Mouse (Mus musculus): ENCODE results near the gene Ddx43. TPM values are rescaled to one million over a fixed set of nuclear protein-coding genes. Genes with fewer than 3 reads are reported as not detected.
"Not testable (repeated sequence)": the region's sequence is repeated elsewhere in the genome, so short reads cannot be mapped to it uniquely, and the experiment has no call there.

Ddx43 gene
- polyA plus RNA-seq, 1 experiment from 2014 or later = 0.36 TPM

- Histone ChIP-seq H3K36me3 (no peaks in the 10 kb centered on the region), H3K9ac (no peak overlapping the region), H3K27me3 (replicated peaks) (no peaks in the 10 kb centered on the region), H3K27ac (no peak overlapping the region), H3K9me3 (no peaks in the 10 kb centered on the region), H3K4me3 (replicated peaks) (no peak overlapping the region), H3K4me1 (replicated peaks) (no peaks in the 10 kb centered on the region), H3K4me2 (replicated peaks) (no peak overlapping the region)
- 59% methylated on average over 6 of the region's 6 CpGs for WGBS
- no peak for ATAC-seq
Observed at GRCm38 (mm10) chr9:78363374-78363773, 32.2 kb upstream of the Ddx43 start.

DNA sequence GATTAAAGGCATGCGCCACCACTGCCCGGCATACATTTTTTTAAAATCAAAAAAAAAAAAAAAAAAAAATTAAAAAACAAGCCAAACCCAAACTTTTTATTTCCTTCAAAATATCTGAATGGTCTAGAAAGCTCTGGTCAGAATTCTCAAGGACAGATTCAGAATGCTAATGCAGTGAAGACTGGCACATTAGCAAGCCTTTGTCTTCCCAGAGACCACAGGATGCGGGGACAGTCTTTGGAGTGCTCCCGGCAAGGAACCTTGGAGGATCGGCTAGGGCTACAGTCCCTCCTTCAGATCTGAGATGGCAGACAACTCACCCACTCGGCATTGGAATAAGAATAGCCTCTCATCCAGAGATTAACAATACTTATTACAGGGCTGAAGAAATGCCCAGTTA is 30.9 kb upstream of the Ddx43 start:
- Histone ChIP-seq H3K36me3 (no peaks in the 10 kb centered on the region), H3K27me3 (replicated peaks) (no peaks in the 10 kb centered on the region), H3K4me2 (replicated peaks) (no peak overlapping the region), H3K9me3 (no peaks in the 10 kb centered on the region), H3K4me3 (replicated peaks) (no peak overlapping the region), H3K27ac (no peak overlapping the region), H3K9ac (no peak overlapping the region), H3K4me1 (replicated peaks) (no peaks in the 10 kb centered on the region)
- WGBS = 93% methylated on average over 6 of the region's 6 CpGs
- ATAC-seq = no peak

DNA sequence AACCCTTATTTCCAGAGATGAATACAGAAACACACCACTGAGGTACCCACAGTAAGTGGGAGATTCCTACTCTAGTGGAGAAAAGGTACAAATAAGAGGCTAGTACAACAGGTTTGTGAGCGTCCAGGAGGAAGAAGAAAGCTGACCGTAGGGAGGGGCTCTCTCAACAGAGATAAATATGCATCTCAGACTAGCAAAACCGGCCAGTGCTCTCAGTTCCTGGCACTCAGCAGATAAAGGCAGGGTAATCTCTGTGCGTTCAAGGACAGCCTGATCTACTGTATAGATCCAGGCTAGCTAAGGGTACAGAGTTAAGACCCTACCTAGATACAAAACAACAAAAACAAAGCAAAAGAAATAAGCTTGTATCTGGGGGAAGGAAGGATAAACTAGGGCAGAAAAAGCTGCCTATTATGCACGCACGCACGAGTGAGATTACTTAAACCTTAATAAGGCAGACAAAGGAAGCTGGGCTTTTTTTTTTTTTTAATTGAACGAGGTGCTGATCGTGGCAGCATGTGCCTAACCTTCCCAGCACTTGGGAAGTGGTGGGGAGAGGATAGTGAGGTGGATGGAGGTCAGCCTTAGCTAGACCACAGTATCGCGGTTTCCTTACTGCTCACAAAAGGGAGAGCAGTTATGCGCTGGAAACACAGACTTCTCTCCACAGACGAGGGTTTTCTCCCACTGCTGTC is 29.6 kb upstream of the Ddx43 start:
- 66% methylated on average over 13 of the region's 13 CpGs for WGBS
- H3K4me1 ChIP-seq (replicated peaks) = no peaks in the 10 kb centered on the region
- no peaks in the 10 kb centered on the region for H3K9me3 ChIP-seq
- no peak overlapping the region for H3K4me3 ChIP-seq (replicated peaks)
- no peak overlapping the region for H3K27ac ChIP-seq
- no peak overlapping the region for H3K4me2 ChIP-seq (replicated peaks)
- 0 out of 2 replicates have a peak, but pooled peaks have one; percentile 47 for ATAC-seq
- H3K27me3 ChIP-seq (replicated peaks) = no peaks in the 10 kb centered on the region
- no peak overlapping the region for H3K9ac ChIP-seq
- no peaks in the 10 kb centered on the region for H3K36me3 ChIP-seq

- not testable (repeated sequence) for H3K4me2 ChIP-seq (replicated peaks); H3K9ac ChIP-seq; H3K4me1 ChIP-seq (replicated peaks); H3K4me3 ChIP-seq (replicated peaks); H3K9me3 ChIP-seq; ATAC-seq; H3K27ac ChIP-seq; H3K36me3 ChIP-seq; H3K27me3 ChIP-seq (replicated peaks)
- 89% methylated on average over 16 of the region's 16 CpGs for WGBS
Observed at GRCm38 (mm10) chr9:78367959-78368358, 27.6 kb upstream of the Ddx43 start, which contains the start of gene Dppa5a. TSS of gene Dppa5a (minus strand) at chr9:78368177.

DNA sequence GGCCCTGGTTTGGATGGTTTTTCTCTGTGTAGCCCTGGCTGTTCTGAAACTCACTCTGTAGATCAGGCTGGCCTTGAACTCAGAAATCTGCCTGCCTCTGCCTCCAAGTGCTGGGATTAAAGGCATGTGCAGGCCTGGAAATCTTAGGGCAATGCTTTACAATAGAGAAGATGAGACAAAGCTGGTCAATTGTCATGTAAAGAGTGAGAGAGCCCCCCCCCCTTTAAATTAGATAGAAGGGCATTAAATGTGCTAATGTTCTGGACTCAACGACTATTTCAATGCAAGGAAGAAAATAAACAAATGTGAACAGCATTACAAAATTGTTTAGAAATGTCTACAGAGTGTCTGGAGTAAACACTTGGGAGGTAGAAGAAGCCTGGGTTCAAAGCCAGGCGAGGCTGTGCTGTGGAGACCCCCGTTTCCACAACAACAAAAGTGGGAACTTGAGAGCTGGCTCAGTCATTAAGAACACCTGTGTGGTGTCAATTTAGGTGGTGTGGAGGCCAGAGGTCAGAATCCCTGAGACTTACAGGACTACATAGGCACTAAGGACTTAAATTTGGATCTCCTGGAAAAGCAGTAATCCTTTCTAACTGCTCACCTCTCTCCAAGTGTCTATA is 26.8 kb upstream of the Ddx43 start:
- Histone ChIP-seq H3K27me3 (replicated peaks) (no peaks in the 10 kb centered on the region), H3K4me3 (replicated peaks) (no peak overlapping the region), H3K4me1 (replicated peaks) (no peaks in the 10 kb centered on the region), H3K36me3 (no peaks in the 10 kb centered on the region), H3K9ac (no peak overlapping the region), H3K27ac (no peak overlapping the region), H3K9me3 (no peaks in the 10 kb centered on the region), H3K4me2 (replicated peaks) (no peak overlapping the region)
- no peak for ATAC-seq
- WGBS = 69% methylated on average over 3 of the region's 3 CpGs

DNA sequence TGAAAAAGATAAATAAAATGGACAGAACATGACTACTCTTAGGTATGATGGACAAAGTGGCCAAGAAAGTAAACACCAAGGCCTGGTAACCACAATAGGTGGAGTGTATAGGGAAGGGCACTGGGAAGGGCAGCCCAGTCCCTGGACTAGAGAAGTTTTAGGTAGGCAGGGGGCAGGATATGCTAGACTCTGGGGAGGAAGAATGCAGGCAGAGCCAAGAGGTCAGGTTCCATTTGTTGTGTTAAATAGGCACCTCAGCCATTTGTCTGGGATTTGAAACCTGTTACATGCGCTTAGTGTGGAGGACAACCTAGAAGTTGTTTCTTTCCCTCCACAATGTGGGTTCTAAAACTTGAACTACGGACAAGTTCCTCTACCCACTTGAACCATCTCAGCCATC is 26.2 kb upstream of the Ddx43 start:
- 81% methylated on average over 2 of the region's 2 CpGs for WGBS
- ATAC-seq = no peak
- H3K4me2 ChIP-seq (replicated peaks) = no peak overlapping the region
- no peaks in the 10 kb centered on the region for H3K36me3 ChIP-seq
- H3K9me3 ChIP-seq = no peaks in the 10 kb centered on the region
- H3K9ac ChIP-seq = no peak overlapping the region
- H3K4me3 ChIP-seq (replicated peaks) = no peak overlapping the region
- H3K27me3 ChIP-seq (replicated peaks) = no peaks in the 10 kb centered on the region
- H3K27ac ChIP-seq = no peak overlapping the region
- H3K4me1 ChIP-seq (replicated peaks) = no peaks in the 10 kb centered on the region

- Histone ChIP-seq H3K27ac (no peak overlapping the region), H3K27me3 (replicated peaks) (no peaks in the 10 kb centered on the region), H3K4me2 (replicated peaks) (no peak overlapping the region), H3K9ac (no peak overlapping the region), H3K4me3 (replicated peaks) (no peak overlapping the region), H3K9me3 (no peaks in the 10 kb centered on the region), H3K36me3 (no peaks in the 10 kb centered on the region), H3K4me1 (replicated peaks) (no peaks in the 10 kb centered on the region)
- 92% methylated on average over 7 of the region's 7 CpGs for WGBS
- ATAC-seq = no peak
Observed at GRCm38 (mm10) chr9:78369786-78370185, 25.8 kb upstream of the Ddx43 start.

DNA sequence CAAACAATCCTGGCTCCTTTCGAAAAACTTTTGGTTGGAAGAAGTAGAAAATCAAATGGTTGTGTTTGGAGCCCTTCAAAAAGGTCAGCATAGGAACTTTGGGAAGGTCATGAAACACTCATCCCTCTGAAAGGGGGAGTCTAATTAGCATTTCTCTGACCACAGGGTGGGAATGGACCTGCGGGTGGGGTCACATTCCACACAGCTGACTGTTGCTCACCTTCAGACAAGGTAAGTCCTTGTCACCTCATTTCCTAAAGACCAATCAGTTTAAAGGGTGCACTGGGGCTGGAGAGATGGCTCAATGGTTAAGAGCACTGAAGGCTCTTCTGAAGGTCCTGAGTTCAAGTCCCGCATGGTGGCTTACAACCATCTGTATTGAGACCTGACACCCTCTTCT is 24.1 kb upstream of the Ddx43 start:
- Histone ChIP-seq H3K4me2 (replicated peaks) (no peak overlapping the region), H3K9ac (no peak overlapping the region), H3K9me3 (no peaks in the 10 kb centered on the region), H3K27ac (no peak overlapping the region), H3K36me3 (no peaks in the 10 kb centered on the region), H3K27me3 (replicated peaks) (no peaks in the 10 kb centered on the region), H3K4me3 (replicated peaks) (no peak overlapping the region), H3K4me1 (replicated peaks) (no peaks in the 10 kb centered on the region)
- no peak for ATAC-seq
- WGBS = 94% methylated on average over 3 of the region's 3 CpGs

- H3K36me3 ChIP-seq = no peaks in the 10 kb centered on the region
- no peak overlapping the region for H3K9ac ChIP-seq
- no peak overlapping the region for H3K27ac ChIP-seq
- 80% methylated on average over 10 of the region's 10 CpGs for WGBS
- 0 out of 2 replicates have a peak, but pooled peaks cover 2% of the 10 kb centered on the region for H3K4me1 ChIP-seq (replicated peaks)
- no peaks in the 10 kb centered on the region for H3K9me3 ChIP-seq
- H3K27me3 ChIP-seq (replicated peaks) = no peaks in the 10 kb centered on the region
- no peak overlapping the region for H3K4me3 ChIP-seq (replicated peaks)
- no peak overlapping the region for H3K4me2 ChIP-seq (replicated peaks)
- ATAC-seq = no peak
Observed at GRCm38 (mm10) chr9:78372827-78373504, 22.6 kb upstream of the Ddx43 start.

DNA sequence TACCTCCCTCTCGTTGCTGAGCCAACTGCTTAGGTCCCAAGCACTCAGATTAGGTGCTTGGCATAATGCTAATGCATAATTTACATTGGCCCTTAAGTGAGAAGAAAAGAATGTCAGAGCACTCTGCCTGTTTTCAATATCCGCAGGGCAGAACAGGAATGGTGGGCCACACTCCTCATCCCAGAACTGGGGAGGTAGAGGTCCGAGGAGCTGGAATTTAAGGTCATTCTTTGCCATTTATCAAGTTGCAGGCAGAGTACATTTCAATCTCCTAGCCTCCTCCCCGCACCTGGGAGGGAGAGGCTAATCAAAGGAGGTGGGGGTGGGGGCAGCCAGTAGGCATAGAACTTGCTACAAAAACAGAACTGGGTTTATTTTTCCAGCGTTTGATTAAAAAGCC is 21.2 kb upstream of the Ddx43 start:
- H3K27ac ChIP-seq = no peak overlapping the region
- no peaks in the 10 kb centered on the region for H3K27me3 ChIP-seq (replicated peaks)
- no peak overlapping the region for H3K9ac ChIP-seq
- no peak for ATAC-seq
- no peak overlapping the region for H3K4me2 ChIP-seq (replicated peaks)
- 0 out of 2 replicates have a peak, but pooled peaks cover 7% of the 10 kb centered on the region for H3K4me1 ChIP-seq (replicated peaks)
- no peak overlapping the region for H3K4me3 ChIP-seq (replicated peaks)
- H3K36me3 ChIP-seq = no peaks in the 10 kb centered on the region
- WGBS = 45% methylated on average over 5 of the region's 5 CpGs
- no peaks in the 10 kb centered on the region for H3K9me3 ChIP-seq

- no peak overlapping the region for H3K4me2 ChIP-seq (replicated peaks)
- H3K9me3 ChIP-seq = no peaks in the 10 kb centered on the region
- no peak overlapping the region for H3K4me3 ChIP-seq (replicated peaks)
- peak; percentile 41; the same call in 1 of the 2 replicates for ATAC-seq
- 0 out of 2 replicates have a peak, but pooled peaks cover 7% of the 10 kb centered on the region for H3K4me1 ChIP-seq (replicated peaks)
- H3K27me3 ChIP-seq (replicated peaks) = no peaks in the 10 kb centered on the region
- WGBS = 79% methylated on average over 1 of the region's 1 CpGs
- no peak overlapping the region for H3K27ac ChIP-seq
- H3K36me3 ChIP-seq = no peaks in the 10 kb centered on the region
- no peak overlapping the region for H3K9ac ChIP-seq
Observed at GRCm38 (mm10) chr9:78374885-78375389, 20.6 kb upstream of the Ddx43 start.

GRCm38 (mm10) chr9:78375486-78375885 is 20.1 kb upstream of the Ddx43 start:
- 0 out of 2 replicates have a peak, but pooled peaks cover 7% of the 10 kb centered on the region for H3K4me1 ChIP-seq (replicated peaks)
- H3K9me3 ChIP-seq = no peaks in the 10 kb centered on the region
- peak; percentile 23; the same call in 1 of the 2 replicates for ATAC-seq
- H3K9ac ChIP-seq = no peak overlapping the region
- H3K27ac ChIP-seq = no peak overlapping the region
- 61% methylated on average over 4 of the region's 4 CpGs for WGBS
- no peaks in the 10 kb centered on the region for H3K36me3 ChIP-seq
- H3K4me3 ChIP-seq (replicated peaks) = no peak overlapping the region
- H3K4me2 ChIP-seq (replicated peaks) = no peak overlapping the region
- no peaks in the 10 kb centered on the region for H3K27me3 ChIP-seq (replicated peaks)
